Mouse (Mus musculus): ENCODE data around the gene Msmb. TPM values are rescaled to one million over a fixed set of nuclear protein-coding genes. Genes with fewer than 3 reads are reported as not detected.

Msmb gene
- polyA plus RNA-seq, 1 experiment from 2014 or later = not detected

Other genes with a start within 250 kb of the Msmb start
- not detected in 2 replicates for gene Galnt15, start 113.0 kb upstream of the Msmb start, polyA plus RNA-seq (2016; fragmentation: Nextera tagmentation; extraction: Ambion mirVana)
- gene Oxnad1, start 56.6 kb upstream of the Msmb start, polyA plus RNA-seq (2016; fragmentation: Nextera tagmentation; extraction: Ambion mirVana) = 16.2 and 18.2 TPM in 2 replicates
- gene Dph3, start 56.3 kb upstream of the Msmb start, polyA plus RNA-seq (2016; fragmentation: Nextera tagmentation; extraction: Ambion mirVana) = 76.7 and 78.6 TPM in 2 replicates
- gene Ncoa4, start 17.8 kb downstream of the Msmb start, polyA plus RNA-seq (2016; fragmentation: Nextera tagmentation; extraction: Ambion mirVana) = 69.5 and 76.8 TPM in 2 replicates
- 272 and 281 TPM in 2 replicates for gene Timm23, start 59.9 kb downstream of the Msmb start, polyA plus RNA-seq (2016; fragmentation: Nextera tagmentation; extraction: Ambion mirVana)
- 64.4 and 65.8 TPM in 2 replicates for gene Parg, start 59.9 kb downstream of the Msmb start, polyA plus RNA-seq (2016; fragmentation: Nextera tagmentation; extraction: Ambion mirVana)
- 17.2 and 19.1 TPM in 2 replicates for gene Ogdhl, start 180.0 kb downstream of the Msmb start, polyA plus RNA-seq (2016; fragmentation: Nextera tagmentation; extraction: Ambion mirVana)
- not detected in 2 replicates for gene 1700024G13Rik, start 246.4 kb downstream of the Msmb start, polyA plus RNA-seq (2016; fragmentation: Nextera tagmentation; extraction: Ambion mirVana)

Data from limb, embryonic 12.5 days (tissue).